Mouse (Mus musculus) megakaryocyte, embryonic 14.5 days (primary cell): ENCODE data around the gene Unc13d. TPM values are rescaled to one million over a fixed set of nuclear protein-coding genes. Genes with fewer than 3 reads are reported as not detected.
"Not testable (repeated sequence)": the region's sequence is repeated elsewhere in the genome, so short reads cannot be mapped to it uniquely, and the experiment has no call there.

ENCODE experiments used
- H3K27me3 ChIP-seq: replicated peaks from 2 replicates; pipeline ENCODE3; 2012; ENCODE audit warnings: inconsistent platforms
- H3K36me3 ChIP-seq: replicated peaks from 2 replicates; pipeline ENCODE3; 2012; ENCODE audit warnings: low read length, inconsistent platforms, mixed read lengths
- H3K4me1 ChIP-seq: 2 replicates; pipeline ENCODE4 v1.6.1; 2012; ENCODE audit warnings: inconsistent platforms
- H3K4me3 ChIP-seq: replicated peaks from 2 replicates; pipeline ENCODE3; 2012; ENCODE audit warnings: moderate library complexity, mild to moderate bottlenecking, inconsistent platforms
- H3K9me3 ChIP-seq: 2 replicates; pipeline ENCODE4 v1.6.1; 2012; ENCODE audit warnings: inconsistent platforms
- FLI1 ChIP-seq: IDR thresholded peaks from 2 replicates; pipeline ENCODE4 v1.6.1; 2012; ENCODE audit warnings: low read length, inconsistent platforms, mixed read lengths
- GATA1 ChIP-seq: IDR thresholded peaks from 3 replicates; pipeline ENCODE4 v1.6.1; 2012; ENCODE audit warnings: mixed read lengths, low read length, inconsistent platforms, borderline replicate concordance
- polyA plus RNA-seq: library from polyadenylated mRNA; stranded (reverse); fragments of >175 nt; gene quantifications from 2 replicates; pipeline ENCODE4 v1.2.3, GENCODE M21; 2012; ENCODE audit warnings: low replicate concordance; ENCODE audit not compliant: insufficient read depth

Gene Unc13d
- polyA plus RNA-seq, 1 experiment, result 221 TPM

DNA sequence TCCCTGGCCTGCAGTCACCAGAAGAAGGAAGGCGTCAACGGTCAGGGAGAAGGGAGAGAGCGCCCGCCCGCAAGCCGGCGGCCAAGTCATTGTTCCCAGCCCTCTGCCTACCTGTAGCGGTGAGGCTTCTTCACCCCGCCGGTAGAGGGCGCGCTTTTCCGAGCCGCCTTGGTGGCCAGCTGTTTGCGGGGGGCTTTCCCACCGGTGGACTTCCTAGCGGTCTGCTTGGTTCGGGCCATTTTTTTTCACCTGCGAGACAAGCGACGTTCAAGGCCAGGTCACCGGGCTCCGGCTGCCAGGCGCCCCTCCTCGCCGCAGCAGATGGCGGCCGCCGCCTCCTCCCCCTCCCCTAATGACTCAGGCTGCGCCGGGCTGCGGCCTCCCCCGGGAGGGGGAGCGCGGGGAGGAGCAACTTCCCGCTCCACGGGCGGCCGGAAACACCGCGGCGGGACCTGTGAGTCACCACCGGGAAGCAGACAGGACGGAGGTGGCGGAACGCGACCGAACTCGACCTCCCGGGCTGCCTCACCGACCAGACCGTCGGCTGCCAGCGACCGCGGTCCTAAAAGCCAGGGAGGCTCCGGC lies 53.9 kb downstream of the Unc13d start:
- TF ChIP-seq FLI1 (peak; percentile 19; the same call in 1 of the 2 replicates), GATA1 (no peak)
- Histone ChIP-seq H3K27me3 (no peaks in the 10 kb centered on the region), H3K4me3 (peak overlapping the region; percentile 94), H3K36me3 (peaks cover 24% of the 10 kb centered on the region), H3K9me3 (no peaks in the 10 kb centered on the region), H3K4me1 (peaks cover 41% of the 10 kb centered on the region)

DNA sequence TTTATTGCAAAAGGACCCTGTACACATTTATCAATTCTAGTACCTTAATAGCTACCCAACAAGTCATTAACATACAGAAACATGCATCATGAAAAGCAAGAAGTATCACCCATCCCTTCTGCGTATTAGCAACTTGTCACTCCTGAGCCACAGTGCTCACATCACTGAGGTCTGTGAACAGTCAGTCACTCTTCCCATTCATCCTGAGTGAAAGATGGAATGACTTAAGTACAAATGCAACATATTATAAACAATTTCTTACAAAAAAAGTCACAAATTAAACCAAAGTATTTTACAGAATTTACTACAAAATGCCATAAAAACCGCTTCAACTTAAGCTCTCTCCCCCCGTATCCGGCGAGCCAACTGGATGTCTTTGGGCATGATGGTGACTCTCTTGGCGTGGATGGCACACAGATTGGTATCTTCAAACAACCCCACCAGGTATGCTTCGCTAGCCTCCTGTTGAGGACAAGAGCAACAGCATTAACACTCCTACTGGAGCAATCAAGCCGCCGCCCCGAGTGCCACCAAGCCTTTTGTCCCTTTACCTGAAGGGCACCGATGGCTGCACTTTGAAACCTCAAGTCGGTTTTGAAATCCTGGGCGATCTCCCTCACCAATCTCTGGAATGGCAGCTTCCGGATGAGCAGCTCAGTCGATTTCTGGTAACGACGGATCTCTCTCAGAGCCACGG lies 54.5 kb downstream of the Unc13d start:
- H3K4me1 ChIP-seq, result peaks cover 36% of the 10 kb centered on the region
- H3K27me3 ChIP-seq, H3K9me3 ChIP-seq: not testable (repeated sequence)
- peaks cover 24% of the 10 kb centered on the region for H3K36me3 ChIP-seq
- peak overlapping the region; percentile 94 for H3K4me3 ChIP-seq

DNA sequence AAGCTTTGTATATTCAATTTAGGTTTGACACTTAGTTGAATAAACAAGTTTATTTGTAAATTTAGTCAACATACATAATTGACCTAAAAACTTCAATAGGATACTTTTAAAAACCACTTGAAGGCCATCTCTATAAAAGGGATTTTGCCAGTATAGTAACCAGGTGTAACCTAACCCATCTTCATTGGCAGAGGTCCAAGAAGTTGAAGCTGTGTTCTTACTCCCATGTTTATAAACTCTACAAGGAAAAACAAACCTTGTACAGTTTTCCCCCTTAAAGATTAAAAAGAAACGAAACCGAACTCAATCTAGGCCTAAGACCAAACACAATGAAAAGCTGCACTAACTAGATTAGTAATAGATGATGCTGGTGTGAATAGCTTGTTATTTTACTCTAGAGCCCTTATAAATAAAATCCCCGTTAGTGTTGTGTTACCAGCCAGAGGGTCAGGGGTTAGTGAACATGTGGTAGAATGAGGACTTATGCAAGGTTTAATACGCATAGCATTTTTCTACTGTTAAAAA lies 55.4 kb downstream of the Unc13d start:
- TF ChIP-seq GATA1 (no peak), FLI1 (no peak)
- H3K9me3 ChIP-seq, result no peaks in the 10 kb centered on the region
- peaks cover 37% of the 10 kb centered on the region for H3K4me1 ChIP-seq
- peak overlapping the region; percentile 87 for H3K4me3 ChIP-seq
- no peaks in the 10 kb centered on the region for H3K27me3 ChIP-seq
- peaks cover 24% of the 10 kb centered on the region for H3K36me3 ChIP-seq

DNA sequence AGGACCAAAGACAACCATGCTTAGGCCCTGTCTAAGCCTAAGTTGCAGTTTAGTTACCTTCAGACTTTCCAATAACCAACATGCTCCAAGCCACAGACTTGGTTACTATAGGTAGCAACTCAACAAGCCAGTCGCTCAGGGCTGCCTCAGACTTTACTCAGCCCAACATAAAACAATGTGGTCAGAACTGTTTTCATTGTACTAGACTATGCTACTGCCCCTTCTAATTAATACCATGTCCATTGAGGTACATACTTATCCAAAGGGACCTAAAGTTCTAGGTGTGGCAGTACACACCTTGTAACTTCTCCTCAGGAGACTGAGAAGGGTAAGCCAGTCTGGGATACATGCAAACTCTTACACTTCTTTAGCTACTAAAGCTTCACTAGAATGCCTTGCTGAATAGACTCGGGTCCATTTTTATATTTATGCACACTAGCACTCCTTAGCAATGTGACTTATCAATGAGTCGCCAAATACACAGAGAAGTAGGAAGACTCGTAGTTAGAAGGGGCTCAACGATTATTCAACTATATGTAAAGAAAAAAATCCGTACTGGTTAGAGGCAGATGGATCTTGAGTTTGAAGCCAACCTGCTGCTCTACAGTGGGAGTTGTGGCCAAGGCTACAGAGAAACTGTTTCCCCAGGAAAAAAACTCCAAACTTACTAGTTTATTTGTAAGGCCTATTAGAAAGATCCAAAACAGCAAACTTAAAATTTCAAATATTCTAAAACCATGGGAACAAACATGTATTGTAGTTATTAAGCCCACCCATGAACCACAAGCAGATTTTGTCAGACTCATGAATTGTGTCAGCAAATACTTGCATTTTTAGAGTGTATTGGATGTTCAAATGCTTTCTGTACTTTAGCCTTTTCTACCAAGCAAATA lies 56.2 kb downstream of the Unc13d start:
- peaks cover 36% of the 10 kb centered on the region for H3K4me1 ChIP-seq
- H3K4me3 ChIP-seq, result peak overlapping the region; percentile 87
- H3K27me3 ChIP-seq, result no peaks in the 10 kb centered on the region
- H3K36me3 ChIP-seq, result peaks cover 24% of the 10 kb centered on the region
- H3K9me3 ChIP-seq, result no peaks in the 10 kb centered on the region
- TF ChIP-seq FLI1 (no peak), GATA1 (no peak)

DNA sequence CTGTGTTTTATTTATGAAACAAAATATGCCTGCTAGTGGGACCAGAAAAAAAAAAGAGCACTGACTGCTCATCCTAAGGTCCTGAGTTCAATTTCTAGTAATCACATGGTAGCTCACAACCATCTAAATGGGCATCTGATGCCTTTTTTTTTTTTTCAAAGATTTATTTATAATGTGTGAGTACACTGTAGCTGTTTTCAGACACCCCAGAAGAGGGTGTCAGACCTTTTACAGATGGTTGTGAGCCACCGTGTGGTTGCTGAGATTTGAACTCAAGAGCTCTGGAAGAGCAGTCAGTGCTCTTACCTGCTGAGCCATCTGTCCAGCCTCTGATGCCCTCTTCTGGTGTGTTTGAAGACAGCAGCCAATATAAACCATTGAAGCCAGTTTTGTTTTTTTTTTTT lies 57.2 kb downstream of the Unc13d start:
- Histone ChIP-seq H3K9me3 (no peaks in the 10 kb centered on the region), H3K4me3 (no peak overlapping the region), H3K27me3 (no peaks in the 10 kb centered on the region), H3K4me1 (peaks cover 33% of the 10 kb centered on the region), H3K36me3 (peaks cover 24% of the 10 kb centered on the region)
- TF ChIP-seq GATA1 (no peak), FLI1 (no peak)

DNA sequence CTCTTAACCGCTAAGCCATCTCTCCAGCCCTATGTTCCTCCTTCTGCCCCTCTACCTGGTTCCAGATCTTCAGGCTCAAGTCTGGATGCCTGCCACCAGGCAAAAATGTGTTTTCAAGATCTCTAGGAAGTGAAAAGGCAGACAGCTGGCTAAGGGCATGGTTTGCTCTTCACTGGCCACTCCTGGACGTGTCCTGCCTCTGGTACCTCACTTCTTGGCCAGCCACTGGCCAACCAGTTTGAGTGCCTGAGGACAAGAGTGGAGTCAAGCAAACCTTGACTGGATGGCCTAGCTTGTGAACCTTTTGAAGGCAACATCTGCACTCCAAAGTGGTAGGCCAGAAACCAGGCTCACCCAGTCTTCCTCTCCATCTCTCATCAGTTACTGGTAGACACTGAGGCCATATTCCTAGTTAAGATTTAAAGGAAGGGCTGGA lies 57.8 kb downstream of the Unc13d start:
- peak overlapping the region; percentile 77 for H3K4me3 ChIP-seq
- no peaks in the 10 kb centered on the region for H3K27me3 ChIP-seq
- H3K36me3 ChIP-seq, result peaks cover 24% of the 10 kb centered on the region
- H3K9me3 ChIP-seq, result no peaks in the 10 kb centered on the region
- peaks cover 31% of the 10 kb centered on the region for H3K4me1 ChIP-seq
- no peak for TF ChIP-seq FLI1
- TF ChIP-seq GATA1, result no peak

DNA sequence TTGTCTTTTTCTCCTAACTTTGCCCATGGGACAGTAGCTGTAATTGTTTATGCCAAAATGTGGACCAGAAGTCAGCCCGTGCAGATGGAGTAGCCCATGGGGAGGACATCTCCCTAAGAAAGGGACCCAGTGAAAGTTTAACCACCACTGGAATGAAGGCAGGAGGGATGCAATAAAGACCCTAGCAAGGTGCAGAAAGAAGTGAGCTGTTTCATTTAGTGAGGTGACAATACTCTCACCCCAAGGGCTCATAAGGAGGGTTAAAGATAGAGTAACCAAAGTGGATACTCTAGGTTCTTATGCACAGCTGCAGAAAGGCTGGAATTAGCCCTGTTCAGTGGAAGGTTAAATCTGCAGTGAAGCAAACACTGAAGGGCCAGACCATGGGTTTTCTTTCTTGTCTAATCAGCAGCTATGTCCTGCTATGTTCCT lies 58.4 kb downstream of the Unc13d start:
- Histone ChIP-seq H3K4me1 (peaks cover 36% of the 10 kb centered on the region), H3K36me3 (peaks cover 24% of the 10 kb centered on the region), H3K4me3 (no peak overlapping the region), H3K9me3 (no peaks in the 10 kb centered on the region), H3K27me3 (no peaks in the 10 kb centered on the region)
- TF ChIP-seq FLI1, result no peak

DNA sequence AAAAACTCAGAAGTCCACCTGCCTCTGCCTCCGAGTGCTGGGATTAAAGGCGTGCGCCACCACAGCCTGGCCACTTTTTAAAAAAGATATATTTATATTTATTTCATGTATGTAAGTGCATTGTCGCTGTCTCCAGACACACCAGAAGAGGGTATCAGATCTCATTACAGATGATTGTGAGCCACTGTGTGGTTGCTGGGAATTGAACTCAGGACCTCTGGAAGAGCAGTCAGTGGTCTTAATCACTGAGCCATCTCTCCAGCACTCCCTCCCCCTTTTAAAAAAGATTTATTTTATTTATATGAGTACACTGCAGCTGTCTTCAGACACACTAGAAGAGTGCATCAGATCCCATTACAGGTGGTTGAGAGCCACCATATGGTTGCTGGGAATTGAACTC lies 58.9 kb downstream of the Unc13d start:
- not testable (repeated sequence) for H3K27me3 ChIP-seq, H3K4me3 ChIP-seq, H3K9me3 ChIP-seq
- Histone ChIP-seq H3K36me3 (peaks cover 24% of the 10 kb centered on the region), H3K4me1 (peaks cover 40% of the 10 kb centered on the region)

DNA sequence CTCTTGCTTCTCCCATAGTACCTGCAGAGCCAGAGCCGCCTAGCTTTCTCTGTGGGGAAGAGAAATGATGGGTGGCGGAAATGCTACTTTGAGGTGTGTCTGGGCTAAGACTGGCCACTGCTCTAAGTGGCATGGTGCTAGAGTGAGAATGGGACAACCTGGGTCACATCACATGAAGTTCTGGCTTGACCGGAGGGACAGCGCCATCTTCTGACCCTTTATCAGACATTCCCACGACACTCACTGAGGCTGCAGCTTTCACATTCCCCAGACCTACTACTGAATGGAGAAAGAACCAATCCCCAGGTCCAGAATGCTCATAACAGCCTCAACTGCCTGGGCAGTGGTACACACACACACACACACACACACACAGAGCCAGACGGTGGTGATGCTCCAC lies 59.7 kb downstream of the Unc13d start:
- H3K36me3 ChIP-seq, result peaks cover 19% of the 10 kb centered on the region
- peak overlapping the region; percentile 59 for H3K4me3 ChIP-seq
- H3K4me1 ChIP-seq, result peaks cover 44% of the 10 kb centered on the region
- no peaks in the 10 kb centered on the region for H3K9me3 ChIP-seq
- no peak for TF ChIP-seq GATA1
- TF ChIP-seq FLI1, result no peak
- no peaks in the 10 kb centered on the region for H3K27me3 ChIP-seq

DNA sequence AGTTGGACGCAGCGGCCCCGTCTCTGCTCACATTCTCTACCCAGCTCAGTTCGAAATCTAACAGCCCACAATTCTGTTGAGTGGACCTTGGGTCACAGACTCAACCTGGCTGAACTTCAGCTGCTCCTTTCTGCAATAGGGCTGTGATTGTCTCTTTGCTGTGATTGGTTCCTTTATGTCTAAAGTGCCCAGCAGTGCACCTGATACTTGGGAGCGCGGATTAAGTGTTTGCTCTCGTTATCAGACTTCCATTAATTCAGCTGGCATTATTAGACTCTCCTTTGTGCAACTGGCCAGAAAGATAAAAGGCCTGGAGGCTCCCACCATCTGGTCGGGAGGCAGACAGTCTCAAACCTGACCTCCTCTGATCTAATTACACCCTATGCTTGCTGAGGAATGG lies 62.9 kb downstream of the Unc13d start:
- Histone ChIP-seq H3K9me3 (no peaks in the 10 kb centered on the region), H3K27me3 (no peaks in the 10 kb centered on the region), H3K36me3 (peaks cover 17% of the 10 kb centered on the region), H3K4me1 (peaks cover 64% of the 10 kb centered on the region), H3K4me3 (no peak overlapping the region)
- TF ChIP-seq FLI1 (no peak), GATA1 (no peak)
